Mouse (Mus musculus): ENCODE measurements at regions not wholly inside any gene's neighbourhood (a gene's known extent, or its start where the extent isn't known, plus 50 kb on each side); places are given as distances from the start of the nearest gene placed in this dataset.

DNA sequence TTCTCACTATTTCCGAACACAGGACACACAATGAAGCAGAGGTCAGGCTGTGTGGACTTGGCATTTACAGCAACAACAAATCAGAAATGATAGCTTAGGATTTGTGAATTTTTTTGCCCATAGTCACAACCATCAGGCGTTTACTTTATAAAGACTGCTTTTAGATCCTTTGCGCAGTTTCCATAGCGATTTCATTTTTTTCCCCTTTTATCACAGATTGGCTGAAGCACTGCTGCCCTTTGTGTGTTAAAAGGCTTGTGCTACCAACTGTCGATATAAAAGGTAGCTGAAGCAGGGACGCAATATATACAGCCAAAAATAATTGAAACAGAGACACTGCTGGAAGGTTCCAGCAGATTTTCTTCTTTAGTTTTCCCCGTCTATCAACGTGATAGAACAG lies 551.4 kb downstream of the Nedd1 start:
- WGBS: 59% methylated on average over 8 of the region's 8 CpGs
- no peaks in the 10 kb centered on the region for H3K27me3 ChIP-seq (replicated peaks; ENCODE audit: insufficient read depth, low read length)
- H3K9ac ChIP-seq (replicated peaks; ENCODE audit: low read depth): no peak overlapping the region
- H3K4me2 ChIP-seq (replicated peaks; ENCODE audit: low read depth, low read length): no peak overlapping the region
- H3K4me1 ChIP-seq (ENCODE audit: insufficient read depth, low read depth, low read length): no peaks in the 10 kb centered on the region
- no peak overlapping the region for H3K4me3 ChIP-seq (ENCODE audit: low read depth, low read length)
- DNase-seq (ENCODE audit: low spot score) (no peak), ATAC-seq (no peak)
- no peak overlapping the region for H3K27ac ChIP-seq (ENCODE audit: low read length)
- H3K36me3 ChIP-seq (ENCODE audit: insufficient read depth, low read length): no peaks in the 10 kb centered on the region
- no peaks in the 10 kb centered on the region for H3K9me3 ChIP-seq (ENCODE audit: low read length)
- no peak for TF ChIP-seq CTCF (IDR thresholded peaks at IDR 0.05)

DNA sequence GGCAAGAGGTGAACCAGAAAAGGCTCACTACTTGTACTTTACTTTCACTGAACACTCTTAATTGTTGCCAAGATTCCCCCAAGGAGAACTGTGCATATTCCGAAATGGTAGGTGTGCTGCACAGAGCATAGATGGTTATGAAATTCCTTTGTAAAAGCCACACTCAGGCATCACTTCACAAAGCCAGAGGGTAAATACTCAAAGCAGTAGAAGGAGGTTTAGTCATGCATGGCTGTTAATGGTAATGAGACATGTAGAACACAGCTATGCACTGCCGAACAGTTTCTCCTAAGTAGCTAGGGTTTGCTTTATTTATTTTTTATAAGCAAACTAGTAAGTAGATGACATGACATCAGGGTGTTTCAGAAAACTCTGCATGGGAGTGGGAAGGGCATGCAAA lies 556.2 kb downstream of the Nedd1 start:
- Histone ChIP-seq H3K4me2 (replicated peaks; ENCODE audit: low read depth, low read length) (no peak overlapping the region), H3K27ac (ENCODE audit: low read length) (no peak overlapping the region), H3K9me3 (ENCODE audit: low read length) (no peaks in the 10 kb centered on the region), H3K4me1 (ENCODE audit: insufficient read depth, low read depth, low read length) (peaks cover 7% of the 10 kb centered on the region; the same call in 1 of the 2 replicates), H3K9ac (replicated peaks; ENCODE audit: low read depth) (no peak overlapping the region), H3K4me3 (ENCODE audit: low read depth, low read length) (no peak overlapping the region), H3K27me3 (replicated peaks; ENCODE audit: insufficient read depth, low read length) (peaks cover 4% of the 10 kb centered on the region; the same call in 1 of the 2 replicates), H3K36me3 (ENCODE audit: insufficient read depth, low read length) (no peaks in the 10 kb centered on the region)
- TF ChIP-seq CTCF (IDR thresholded peaks at IDR 0.05) (no peak), EP300 (IDR thresholded peaks at IDR 0.05) (peak; percentile 61)
- DNase-seq (ENCODE audit: low spot score) (peak; percentile 83), ATAC-seq (peak; percentile 95)
- WGBS: 50% methylated on average over 2 of the region's 2 CpGs

DNA sequence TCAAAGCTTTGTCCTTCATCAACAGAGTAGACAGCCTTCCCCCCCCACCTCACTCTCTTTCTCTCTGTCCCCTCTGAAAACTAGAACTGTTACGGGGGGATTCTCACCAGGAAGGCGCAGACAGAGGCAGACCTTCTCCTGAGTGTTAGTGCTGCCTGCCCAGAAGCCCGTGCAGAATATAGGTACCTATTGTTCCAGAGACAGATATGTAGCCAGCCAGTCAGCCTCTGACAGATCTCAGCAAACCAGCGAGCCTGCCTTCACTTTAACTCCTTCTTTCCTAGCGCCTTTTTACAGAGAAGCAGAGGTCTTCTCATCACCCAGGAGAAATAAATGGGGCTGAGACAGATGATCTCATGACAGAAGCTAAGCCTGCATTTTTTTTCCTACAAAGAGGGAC lies 557.2 kb downstream of the Nedd1 start:
- 23% methylated on average over 5 of the region's 5 CpGs for WGBS
- H3K4me2 ChIP-seq (replicated peaks; ENCODE audit: low read depth, low read length): no peak overlapping the region
- no peak overlapping the region for H3K9ac ChIP-seq (replicated peaks; ENCODE audit: low read depth)
- DNase-seq (ENCODE audit: low spot score) (no peak), ATAC-seq (no peak)
- peaks cover 4% of the 10 kb centered on the region; the same call in 1 of the 2 replicates for H3K27me3 ChIP-seq (replicated peaks; ENCODE audit: insufficient read depth, low read length)
- H3K27ac ChIP-seq (ENCODE audit: low read length): no peak overlapping the region
- H3K4me1 ChIP-seq (ENCODE audit: insufficient read depth, low read depth, low read length): peaks cover 7% of the 10 kb centered on the region; the same call in 1 of the 2 replicates
- no peak overlapping the region for H3K4me3 ChIP-seq (ENCODE audit: low read depth, low read length)
- H3K36me3 ChIP-seq (ENCODE audit: insufficient read depth, low read length): no peaks in the 10 kb centered on the region
- no peaks in the 10 kb centered on the region for H3K9me3 ChIP-seq (ENCODE audit: low read length)
- no peak for TF ChIP-seq CTCF (IDR thresholded peaks at IDR 0.05)
- no peak for TF ChIP-seq EP300 (IDR thresholded peaks at IDR 0.05)

DNA sequence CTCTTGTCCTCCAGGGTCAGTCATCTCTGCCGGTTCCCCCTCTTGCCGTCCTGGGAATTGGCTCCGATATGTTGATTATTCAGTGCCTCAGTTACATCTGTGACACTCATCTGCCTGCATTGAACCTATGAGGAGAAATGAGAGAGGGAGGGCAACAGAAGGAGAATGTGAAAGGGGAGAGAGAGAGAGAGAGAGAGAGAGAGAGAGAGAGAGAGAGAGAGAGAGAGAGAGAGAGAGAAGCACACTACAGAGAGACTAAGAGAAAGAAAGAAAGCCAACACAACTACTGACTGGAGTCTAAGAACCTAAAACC lies 557.6 kb downstream of the Nedd1 start:
- no peak for ATAC-seq
- H3K4me2 ChIP-seq (replicated peaks; ENCODE audit: low read depth, low read length): no peak overlapping the region

DNA sequence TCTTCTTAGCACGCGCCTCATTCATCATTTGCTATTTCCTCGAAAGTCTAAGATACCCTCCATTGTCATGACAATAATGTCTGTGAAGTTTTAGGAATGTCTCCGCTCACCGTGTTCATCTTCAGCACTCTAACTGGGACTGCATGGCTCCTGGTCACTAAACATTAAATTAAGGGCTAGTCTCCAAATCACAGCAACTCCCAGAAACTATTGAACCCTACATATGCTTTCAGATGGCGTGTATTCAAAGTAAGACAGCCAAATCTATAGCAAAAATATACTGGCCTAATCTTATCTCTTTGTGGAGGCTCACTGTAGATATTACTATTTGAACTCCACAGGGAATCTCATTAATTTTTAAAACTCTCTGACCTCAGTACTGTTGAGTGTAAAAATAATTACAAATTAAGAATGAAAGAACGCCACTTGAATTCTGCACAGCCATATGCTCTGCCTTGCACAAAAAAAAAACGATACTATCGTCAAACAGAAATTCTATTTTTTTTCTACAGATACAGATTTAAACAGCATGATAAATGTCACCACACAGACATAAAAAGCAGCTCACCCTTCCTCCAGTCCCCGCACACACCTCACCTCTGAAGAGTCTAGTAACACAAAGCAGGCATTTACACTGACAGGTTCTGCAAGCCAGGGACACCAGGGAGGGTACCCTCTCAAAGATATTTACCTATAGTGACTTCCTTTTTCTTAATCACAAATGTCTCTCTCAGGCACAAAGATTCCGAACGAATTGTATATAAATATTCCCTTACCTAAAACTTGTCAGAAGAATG lies 558.2 kb downstream of the Nedd1 start:
- ATAC-seq (no peak), DNase-seq (ENCODE audit: low spot score) (no peak)
- H3K4me2 ChIP-seq (replicated peaks; ENCODE audit: low read depth, low read length): no peak overlapping the region
- 44% methylated on average over 12 of the region's 12 CpGs for WGBS
- H3K4me1 ChIP-seq (ENCODE audit: insufficient read depth, low read depth, low read length): peaks cover 7% of the 10 kb centered on the region; the same call in 1 of the 2 replicates
- H3K27ac ChIP-seq (ENCODE audit: low read length): no peak overlapping the region
- peaks cover 4% of the 10 kb centered on the region; the same call in 1 of the 2 replicates for H3K27me3 ChIP-seq (replicated peaks; ENCODE audit: insufficient read depth, low read length)
- TF ChIP-seq EP300 (IDR thresholded peaks at IDR 0.05): no peak
- TF ChIP-seq CTCF (IDR thresholded peaks at IDR 0.05): no peak
- H3K36me3 ChIP-seq (ENCODE audit: insufficient read depth, low read length): no peaks in the 10 kb centered on the region
- H3K9me3 ChIP-seq (ENCODE audit: low read length): no peaks in the 10 kb centered on the region
- no peak overlapping the region for H3K4me3 ChIP-seq (ENCODE audit: low read depth, low read length)
- H3K9ac ChIP-seq (replicated peaks; ENCODE audit: low read depth): no peak overlapping the region

More for the DNA sequence above, 557.6 kb downstream of the Nedd1 start:
- Histone ChIP-seq H3K36me3 (ENCODE audit: insufficient read depth, low read length) (no peaks in the 10 kb centered on the region), H3K9me3 (ENCODE audit: low read length) (no peaks in the 10 kb centered on the region), H3K9ac (replicated peaks; ENCODE audit: low read depth) (no peak overlapping the region), H3K4me3 (ENCODE audit: low read depth, low read length) (no peak overlapping the region), H3K27me3 (replicated peaks; ENCODE audit: insufficient read depth, low read length) (peaks cover 4% of the 10 kb centered on the region; the same call in 1 of the 2 replicates), H3K4me1 (ENCODE audit: insufficient read depth, low read depth, low read length) (peaks cover 7% of the 10 kb centered on the region; the same call in 1 of the 2 replicates), H3K27ac (ENCODE audit: low read length) (no peak overlapping the region)
- DNase-seq (ENCODE audit: low spot score): no peak
- TF ChIP-seq CTCF (IDR thresholded peaks at IDR 0.05) (no peak), EP300 (IDR thresholded peaks at IDR 0.05) (no peak)
- WGBS: 27% methylated on average over 3 of the region's 3 CpGs

- H3K27ac ChIP-seq (ENCODE audit: low read length): no peak overlapping the region
- ATAC-seq (no peak), DNase-seq (ENCODE audit: low spot score) (no peak)
- peaks cover 7% of the 10 kb centered on the region; the same call in 1 of the 2 replicates for H3K4me1 ChIP-seq (ENCODE audit: insufficient read depth, low read depth, low read length)
- no peaks in the 10 kb centered on the region for H3K9me3 ChIP-seq (ENCODE audit: low read length)
- no peak overlapping the region for H3K4me2 ChIP-seq (replicated peaks; ENCODE audit: low read depth, low read length)
- H3K9ac ChIP-seq (replicated peaks; ENCODE audit: low read depth): no peak overlapping the region
- WGBS: 8% methylated on average over 7 of the region's 7 CpGs
- H3K27me3 ChIP-seq (replicated peaks; ENCODE audit: insufficient read depth, low read length): peaks cover 4% of the 10 kb centered on the region; the same call in 1 of the 2 replicates
- no peaks in the 10 kb centered on the region for H3K36me3 ChIP-seq (ENCODE audit: insufficient read depth, low read length)
- TF ChIP-seq CTCF (IDR thresholded peaks at IDR 0.05) (no peak), EP300 (IDR thresholded peaks at IDR 0.05) (no peak)
- no peak overlapping the region; the same call in 1 of the 2 replicates for H3K4me3 ChIP-seq (ENCODE audit: low read depth, low read length)
Measured at GRCm38 (mm10) chr10:92163071-92163504, 559.1 kb downstream of the Nedd1 start.
